Mouse (Mus musculus): Measurements from ENCODE around the gene Mettl14. TPM values are rescaled to one million over a fixed set of nuclear protein-coding genes. Genes with fewer than 3 reads are reported as not detected.

Gene Mettl14
- total RNA-seq (2023), result 6.8 and 8.9 TPM in 2 replicates

GRCm38 (mm10) chr3:123385486-123386156 is at the start of gene Mettl14:
Mettl14 (minus strand) TSS chr3:123386108.

Other genes starting within 250 kb of the Mettl14 start
- not detected in 2 replicates for gene Synpo2, start 150.0 kb downstream of the Mettl14 start, total RNA-seq (2023)
- gene Sec24d, start 118.7 kb downstream of the Mettl14 start, total RNA-seq (2023), result 13.9 and 19.2 TPM in 2 replicates
- gene Prss12, start 60.8 kb upstream of the Mettl14 start, total RNA-seq (2023), result not detected in 2 replicates